Mouse (Mus musculus): ENCODE data around the gene Cyp4a32.

Gene Cyp4a32

GRCm38 (mm10) chr4:115657104-115657866 lies 56.5 kb downstream of the Cyp4a32 start:
- DNase-seq (ENCODE audit: low read depth): no peak

GRCm38 (mm10) chr4:115657867-115658249 lies 57.1 kb downstream of the Cyp4a32 start:
- DNase-seq (ENCODE audit: low read depth): no peak

GRCm38 (mm10) chr4:115659190-115659589 lies 58.4 kb downstream of the Cyp4a32 start:
- no peak for DNase-seq (ENCODE audit: low read depth)

All from 416B (cell line).